Mouse (Mus musculus) MEL (cell line): ENCODE measurements around the gene Fev. TPM values are rescaled to one million over a fixed set of nuclear protein-coding genes. Genes with fewer than 3 reads are reported as not detected.

Experiments used
- DNase-seq: peaks from one replicate; pipeline ENCODE4 v3.0.0; 2011; ENCODE audit warnings: low read depth, low spot score
- H3K27ac ChIP-seq: 2 replicates; pipeline ENCODE4 v1.5.1; 2012; ENCODE audit warnings: low read depth, mild to moderate bottlenecking, control low read depth, low read length, moderate library complexity; ENCODE audit not compliant: control insufficient read depth
- H3K27me3 ChIP-seq, 2 experiments: fragments of 150-350 bp in 1 of 2; sonication (generic) in 1 of 2; 2 replicates each; pipeline ENCODE4 v1.6.1; 2012; ENCODE audit warnings: low read length in 2 of 2, mild to moderate bottlenecking in 2 of 2, improper control_type of control experiment in 1 of 2, moderate library complexity in 1 of 2; ENCODE audit not compliant: insufficient read depth in 2 of 2, control insufficient read depth in 1 of 2
- H3K36me3 ChIP-seq, 2 experiments: 2 replicates each; pipeline ENCODE4 v1.6.1; 2012 to 2014; ENCODE audit warnings: low read length in 2 of 2, improper control_type of control experiment in 1 of 2, inconsistent platforms in 1 of 2, mild to moderate bottlenecking in 1 of 2; ENCODE audit not compliant: insufficient read depth in 2 of 2, control insufficient read depth in 1 of 2
- H3K4me1 ChIP-seq, 2 experiments: fragments of 150-350 bp in 1 of 2; sonication (generic) in 1 of 2; 2 replicates each; pipeline ENCODE4 v1.6.1; 2012; ENCODE audit warnings: low read length in 2 of 2, improper control_type of control experiment in 1 of 2, mild to moderate bottlenecking in 1 of 2; ENCODE audit not compliant: insufficient read depth in 2 of 2, control insufficient read depth in 1 of 2
- H3K4me3 ChIP-seq, 2 experiments: fragments of 150-350 bp in 1 of 2; sonication (generic) in 1 of 2; 2 replicates each; pipeline ENCODE4 v1.5.1; 2012; ENCODE audit warnings: low read depth in 2 of 2, low read length in 2 of 2, mild to moderate bottlenecking in 2 of 2, moderate library complexity in 2 of 2, control low read depth in 1 of 2, improper control_type of control experiment in 1 of 2; ENCODE audit not compliant: control insufficient read depth in 1 of 2, insufficient read depth in 1 of 2
- H3K79me2 ChIP-seq: 2 replicates; pipeline ENCODE4 v1.6.1; 2012; ENCODE audit warnings: mild to moderate bottlenecking, low read length, moderate library complexity; ENCODE audit not compliant: control insufficient read depth, poor library complexity, insufficient read depth
- H3K9ac ChIP-seq: 2 replicates; pipeline ENCODE4 v1.6.1; 2012; ENCODE audit warnings: low read depth, mild to moderate bottlenecking, control low read depth, low read length, moderate library complexity; ENCODE audit not compliant: control insufficient read depth, poor library complexity, severe bottlenecking
- H3K9me3 ChIP-seq: fragments of 150-350 bp; sonication (generic); replicated peaks from 2 replicates; pipeline ENCODE4 v1.6.1; 2012; ENCODE audit warnings: mild to moderate bottlenecking, low read length, improper control_type of control experiment, moderate library complexity; ENCODE audit not compliant: insufficient read depth
- CTCF ChIP-seq, 3 experiments: IDR thresholded peaks in 2 of 3; conservative IDR thresholded peaks in 1 of 3; 2 replicates each; pipeline ENCODE4 v1.5.1; 2011 to 2012; ENCODE audit warnings: low read length in 3 of 3, low read depth in 2 of 3, mild to moderate bottlenecking in 2 of 3, improper control_type of control experiment in 1 of 3, inconsistent platforms in 1 of 3, mixed read lengths in 1 of 3, moderate library complexity in 1 of 3; ENCODE audit not compliant: control insufficient read depth in 1 of 3, insufficient read depth in 1 of 3, poor library complexity in 1 of 3, severe bottlenecking in 1 of 3
- ELF1 ChIP-seq: IDR thresholded peaks from 2 replicates; pipeline ENCODE4 v1.6.1; 2014; ENCODE audit warnings: low read depth, mild to moderate bottlenecking, inconsistent platforms, low read length, improper control_type of control experiment, moderate library complexity
- EP300 ChIP-seq, 2 experiments: IDR thresholded peaks; 2 replicates each; pipeline ENCODE4 v1.6.1; 2011; ENCODE audit warnings: improper control_type of control experiment in 2 of 2, low read length in 2 of 2, low read depth in 1 of 2, mild to moderate bottlenecking in 1 of 2
- ETS1 ChIP-seq: IDR thresholded peaks from 2 replicates; pipeline ENCODE4 v1.6.1; 2012; ENCODE audit warnings: low read depth, mild to moderate bottlenecking, inconsistent platforms, low read length, improper control_type of control experiment, moderate library complexity
- GATA1 ChIP-seq: IDR thresholded peaks from 2 replicates; pipeline ENCODE4 v1.6.1; 2011; ENCODE audit warnings: low read depth, low read length, improper control_type of control experiment
- MAX ChIP-seq: IDR thresholded peaks from 2 replicates; pipeline ENCODE4 v1.6.1; 2011; ENCODE audit warnings: low read length, improper control_type of control experiment
- MAZ ChIP-seq: IDR thresholded peaks from 2 replicates; pipeline ENCODE4 v1.6.1; 2012; ENCODE audit warnings: low read depth, mild to moderate bottlenecking, inconsistent platforms, low read length, improper control_type of control experiment
- MXI1 ChIP-seq: IDR thresholded peaks from 2 replicates; pipeline ENCODE4 v1.6.1; 2011; ENCODE audit warnings: mild to moderate bottlenecking, low read depth, low read length, improper control_type of control experiment
- MYC ChIP-seq: IDR thresholded peaks from 2 replicates; pipeline ENCODE4 v1.6.1; 2011; ENCODE audit warnings: low read depth, mild to moderate bottlenecking, low read length, improper control_type of control experiment, moderate library complexity
- NELFE ChIP-seq: IDR thresholded peaks from 2 replicates; pipeline ENCODE4 v1.6.1; 2011; ENCODE audit warnings: low read depth, low read length, improper control_type of control experiment
- POLR2AphosphoS5 ChIP-seq: IDR thresholded peaks from 2 replicates; pipeline ENCODE4 v1.6.1; 2012; ENCODE audit warnings: low read depth, borderline replicate concordance, mild to moderate bottlenecking, inconsistent platforms, low read length, moderate library complexity, mixed read lengths
- RAD21 ChIP-seq: IDR thresholded peaks from 2 replicates; pipeline ENCODE4 v1.6.1; 2011; ENCODE audit warnings: mild to moderate bottlenecking, low read depth, low read length, improper control_type of control experiment
- SIN3A ChIP-seq: IDR thresholded peaks from 2 replicates; pipeline ENCODE4 v1.6.1; 2012; ENCODE audit warnings: low read length, improper control_type of control experiment, inconsistent platforms
- SMC3 ChIP-seq: IDR thresholded peaks from 2 replicates; pipeline ENCODE4 v1.6.1; 2011; ENCODE audit warnings: low read depth, low read length, improper control_type of control experiment
- USF2 ChIP-seq, 2 experiments: IDR thresholded peaks; 2 replicates each; pipeline ENCODE4 v1.6.1; 2011 to 2012; ENCODE audit warnings: improper control_type of control experiment in 2 of 2, low read length in 2 of 2, borderline replicate concordance in 1 of 2, inconsistent platforms in 1 of 2, low read depth in 1 of 2, mild to moderate bottlenecking in 1 of 2; ENCODE audit not compliant: insufficient read depth in 1 of 2
- ZKSCAN1 ChIP-seq: IDR thresholded peaks from 2 replicates; pipeline ENCODE4 v1.6.1; 2012; ENCODE audit warnings: low read depth, mild to moderate bottlenecking, inconsistent platforms, low read length, improper control_type of control experiment, moderate library complexity
- ZMIZ1 ChIP-seq: IDR thresholded peaks from 2 replicates; pipeline ENCODE4 v1.6.1; 2012; ENCODE audit warnings: low read depth, mild to moderate bottlenecking, inconsistent platforms, low read length, improper control_type of control experiment, moderate library complexity
- ZNF384 ChIP-seq: IDR thresholded peaks from 2 replicates; pipeline ENCODE4 v1.6.1; 2012; ENCODE audit warnings: low read depth, mild to moderate bottlenecking, inconsistent platforms, low read length, improper control_type of control experiment
- polyA plus RNA-seq, 2 experiments: library from polyadenylated mRNA; stranded (reverse) in 1 of 2; unstranded in 1 of 2; fragments of >175 nt in 1 of 2; fragments of >200 nt in 1 of 2; gene quantifications; 2 replicates each; pipeline versions ENCODE4 v1.2.1 to v1.2.4; 2012; ENCODE audit warnings: low replicate concordance in 2 of 2, low read depth in 1 of 2; ENCODE audit not compliant: insufficient read length in 2 of 2, insufficient read depth in 1 of 2, missing spikeins in 1 of 2
- total RNA-seq: library from RNA; depleted of rRNA; stranded (reverse); fragments of 300-350 nt; gene quantifications from 2 replicates; pipeline ENCODE4 v1.2.3, GENCODE M21; 2012

The Fev gene
- total and polyA plus RNA-seq, 3 experiments: not detected

- TF ChIP-seq MYC (no peak), POLR2AphosphoS5 (no peak), ZNF384 (no peak), ZMIZ1 (no peak), MAZ (no peak), ZKSCAN1 (no peak)
- Histone ChIP-seq H3K27ac (no peak overlapping the region), H3K4me3 (no peak overlapping the region), H3K4me1 (no peaks in the 10 kb centered on the region), H3K9ac (no peak overlapping the region), H3K9me3 (no peaks in the 10 kb centered on the region), H3K79me2 (no peaks in the 10 kb centered on the region), H3K36me3 (no peaks in the 10 kb centered on the region), H3K27me3 (no peaks in the 10 kb centered on the region)
- DNase-seq: no peak
Observed at GRCm38 (mm10) chr1:74897976-74898375, 12.8 kb upstream of the Fev start.

GRCm38 (mm10) chr1:74894966-74895365 is 9.7 kb upstream of the Fev start:
- Histone ChIP-seq H3K27ac (no peak overlapping the region), H3K4me1 (no peaks in the 10 kb centered on the region), H3K4me3 (no peak overlapping the region)

GRCm38 (mm10) chr1:74893134-74893855 is 8.1 kb upstream of the Fev start, which contains the start of gene Cryba2:
Cryba2 (minus strand) TSS chr1:74893143.
- Histone ChIP-seq H3K4me3 (no peak within 1 kb of the TSS), H3K9ac (no peak within 1 kb of the TSS), H3K27ac (no peak within 1 kb of the TSS), H3K36me3 (no peaks in the 10 kb centered on the region), H3K27me3 (no peaks in the 10 kb centered on the region), H3K79me2 (no peaks in the 10 kb centered on the region), H3K9me3 (no peaks in the 10 kb centered on the region), H3K4me1 (no peaks in the 10 kb centered on the region)
- TF ChIP-seq ETS1 (no peak), MAX (no peak), GATA1 (no peak), ELF1 (no peak), MXI1 (no peak), USF2 (IDR thresholded peaks at IDR 0.05; ENCODE audit: borderline replicate concordance in 1 of 2, insufficient read depth in 1 of 2, low read depth in 1 of 2, low read length in 2 of 2) (no peak), NELFE (no peak), ZKSCAN1 (no peak), EP300 (IDR thresholded peaks at IDR 0.05; ENCODE audit: low read depth in 1 of 2, low read length in 2 of 2) (no peak)
- DNase-seq: no peak

More at GRCm38 (mm10) chr1:74894966-74895365, 9.7 kb upstream of the Fev start:
- Histone ChIP-seq H3K9ac (no peak overlapping the region), H3K9me3 (no peaks in the 10 kb centered on the region), H3K79me2 (no peaks in the 10 kb centered on the region), H3K27me3 (no peaks in the 10 kb centered on the region), H3K36me3 (no peaks in the 10 kb centered on the region)
- peak; percentile 54 for DNase-seq
- peak; percentile 43 to 91 (median 66) for TF ChIP-seq CTCF (IDR thresholded peaks at IDR 0.05 in 2 of 3, conservative IDR thresholded peaks at IDR 0.05 in 1 of 3; ENCODE audit: control insufficient read depth in 1 of 3, insufficient read depth in 1 of 3, low read depth in 2 of 3, low read length in 3 of 3, poor library complexity in 1 of 3, severe bottlenecking in 1 of 3)
- peak; percentile 16 for TF ChIP-seq RAD21
- no peak for TF ChIP-seq SIN3A
- TF ChIP-seq SMC3: peak; percentile 47; the same call in 1 of the 2 replicates
